Mouse (Mus musculus): ENCODE measurements around the gene Mslnl.

GRCm38 (mm10) chr17:25721476-25721875, 14.4 kb upstream of the Mslnl start:
- no peak for TF ChIP-seq EP300 (IDR thresholded peaks at IDR 0.05; ENCODE audit: insufficient read depth, low read depth, low read length)
- no peak for TF ChIP-seq CTCF (IDR thresholded peaks at IDR 0.05; ENCODE audit: low read depth, low read length)
- no peak for TF ChIP-seq POLR2A (IDR thresholded peaks at IDR 0.05; ENCODE audit: insufficient read depth, low read length)
